Mouse (Mus musculus): ENCODE results near the gene Tst. TPM values are rescaled to one million over a fixed set of nuclear protein-coding genes. Genes with fewer than 3 reads are reported as not detected.

The Tst gene
- total RNA-seq, 4 experiments from 2014 or later: 20.3 to 25.0 (median 21.6) TPM

- peak; percentile 55 for DNase-seq (ENCODE audit: low spot score)
These were observed 24.3 kb upstream of the Tst start for GRCm38 (mm10) chr15:78429871-78430622.

- DNase-seq (ENCODE audit: low spot score): no peak
These were observed 23.4 kb upstream of the Tst start for GRCm38 (mm10) chr15:78429139-78429459.

- DNase-seq (ENCODE audit: low spot score): peak; percentile 75
These were observed 22.9 kb upstream of the Tst start, which contains the start of gene Kctd17 for GRCm38 (mm10) chr15:78428391-78429138. Gene Kctd17, plus strand, starts transcription at chr15:78428564.

GRCm38 (mm10) chr15:78425230-78425629 is 19.5 kb upstream of the Tst start:
- no peak for DNase-seq (ENCODE audit: low spot score)

GRCm38 (mm10) chr15:78424507-78424906 is 18.8 kb upstream of the Tst start:
- no peak for DNase-seq (ENCODE audit: low spot score)

- peak; percentile 62 for DNase-seq (ENCODE audit: low spot score)
These were observed 16.6 kb upstream of the Tst start for GRCm38 (mm10) chr15:78422046-78422956.

GRCm38 (mm10) chr15:78420395-78420794 is 14.7 kb upstream of the Tst start:
- DNase-seq (ENCODE audit: low spot score): no peak

GRCm38 (mm10) chr15:78416937-78417336 is 11.2 kb upstream of the Tst start:
- DNase-seq (ENCODE audit: low spot score): no peak

- DNase-seq (ENCODE audit: low spot score): no peak
These were observed 8.4 kb upstream of the Tst start for GRCm38 (mm10) chr15:78414157-78414556.

- no peak for DNase-seq (ENCODE audit: low spot score)
These were observed 8.0 kb upstream of the Tst start for GRCm38 (mm10) chr15:78413719-78414117.

GRCm38 (mm10) chr15:78413083-78413718 is 7.5 kb upstream of the Tst start:
- DNase-seq (ENCODE audit: low spot score): no peak

GRCm38 (mm10) chr15:78409570-78410052 is 3.9 kb upstream of the Tst start:
- DNase-seq (ENCODE audit: low spot score): no peak

- peak; percentile 92 for DNase-seq (ENCODE audit: low spot score)
These were observed 707 bp upstream of the Tst start, which contains the start of gene Mpst for GRCm38 (mm10) chr15:78406293-78406934. Gene Mpst, plus strand, starts transcription at chr15:78406416.

GRCm38 (mm10) chr15:78405098-78405497 is 609 bp downstream of the Tst start:
- DNase-seq (ENCODE audit: low spot score): no peak

GRCm38 (mm10) chr15:78403896-78404295 is 1.8 kb downstream of the Tst start:
- DNase-seq (ENCODE audit: low spot score): no peak

GRCm38 (mm10) chr15:78403301-78403741 is 2.4 kb downstream of the Tst start:
- no peak for DNase-seq (ENCODE audit: low spot score)

- DNase-seq (ENCODE audit: low spot score): no peak
These were observed 3.3 kb downstream of the Tst start for GRCm38 (mm10) chr15:78402423-78402822.

GRCm38 (mm10) chr15:78401921-78402320 is 3.8 kb downstream of the Tst start:
- peak; percentile 80 for DNase-seq (ENCODE audit: low spot score)

- peak; percentile 18 for DNase-seq (ENCODE audit: low spot score)
These were observed 4.4 kb downstream of the Tst start for GRCm38 (mm10) chr15:78401345-78401744.

GRCm38 (mm10) chr15:78395478-78395962 is 10.2 kb downstream of the Tst start, which contains the start of gene Tex33:
Gene Tex33, minus strand, starts transcription at chr15:78395912.
- no peak for DNase-seq (ENCODE audit: low spot score)

Data from heart, adult 8-10 months (tissue).